Mouse (Mus musculus): ENCODE data around the gene Kcnma1. TPM values are rescaled to one million over a fixed set of nuclear protein-coding genes. Genes with fewer than 3 reads are reported as not detected.

Kcnma1 gene
- polyA plus RNA-seq, 1 experiment from 2014 or later, result 6.0 TPM

DNA sequence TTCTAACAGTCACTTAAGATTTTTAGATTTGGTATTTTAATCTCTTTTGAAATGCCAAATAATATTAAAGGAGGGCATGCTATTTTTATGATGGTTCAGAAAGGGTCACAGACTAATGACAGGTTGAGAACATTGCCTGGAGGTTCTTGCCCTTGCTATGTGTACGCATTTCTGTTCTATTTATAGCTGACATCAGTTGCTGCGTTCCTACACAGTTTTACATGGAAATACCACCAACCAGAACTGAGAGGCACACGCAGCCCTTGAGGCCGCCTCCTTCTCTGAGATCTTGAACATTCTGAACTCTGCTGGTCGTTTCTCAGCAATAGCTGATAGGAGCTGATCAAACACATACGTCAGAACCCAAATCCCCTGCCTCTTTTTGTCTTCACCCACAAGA, 387.4 kb downstream of the Kcnma1 start:
- no peak overlapping the region for H3K27ac ChIP-seq (ENCODE audit: low read length)
- no peaks in the 10 kb centered on the region for H3K4me1 ChIP-seq (ENCODE audit: control insufficient read depth, insufficient read depth, low read length)
- H3K36me3 ChIP-seq (ENCODE audit: control insufficient read depth, insufficient read depth, low read length), result no peaks in the 10 kb centered on the region
- H3K4me2 ChIP-seq (ENCODE audit: low read depth, low read length), result no peak overlapping the region
- 49% methylated on average over 6 of the region's 6 CpGs for WGBS
- H3K9me3 ChIP-seq (ENCODE audit: control insufficient read depth, low read length), result no peaks in the 10 kb centered on the region
- no peak for ATAC-seq
- H3K4me3 ChIP-seq (ENCODE audit: low read length), result no peak overlapping the region
- no peaks in the 10 kb centered on the region for H3K27me3 ChIP-seq (replicated peaks; ENCODE audit: control insufficient read depth, insufficient read depth, low read length)
- no peak overlapping the region for H3K9ac ChIP-seq (ENCODE audit: low read depth, low read length)

GRCm38 (mm10) chr14:23626114-23626513, 388.2 kb downstream of the Kcnma1 start:
- no peaks in the 10 kb centered on the region for H3K9me3 ChIP-seq (ENCODE audit: control insufficient read depth, low read length)
- ATAC-seq, result no peak
- H3K4me3 ChIP-seq (ENCODE audit: low read length), result no peak overlapping the region
- H3K27me3 ChIP-seq (replicated peaks; ENCODE audit: control insufficient read depth, insufficient read depth, low read length), result no peaks in the 10 kb centered on the region
- no peak overlapping the region for H3K4me2 ChIP-seq (ENCODE audit: low read depth, low read length)
- no peaks in the 10 kb centered on the region for H3K4me1 ChIP-seq (ENCODE audit: control insufficient read depth, insufficient read depth, low read length)
- WGBS, result 53% methylated on average over 2 of the region's 2 CpGs
- no peak overlapping the region for H3K9ac ChIP-seq (ENCODE audit: low read depth, low read length)
- H3K27ac ChIP-seq (ENCODE audit: low read length), result no peak overlapping the region
- no peaks in the 10 kb centered on the region for H3K36me3 ChIP-seq (ENCODE audit: control insufficient read depth, insufficient read depth, low read length)

GRCm38 (mm10) chr14:23625436-23625835, 388.9 kb downstream of the Kcnma1 start:
- 88% methylated on average over 6 of the region's 6 CpGs for WGBS
- H3K4me3 ChIP-seq (ENCODE audit: low read length), result no peak overlapping the region

GRCm38 (mm10) chr14:23624455-23624854, 389.8 kb downstream of the Kcnma1 start:
- no peaks in the 10 kb centered on the region for H3K27me3 ChIP-seq (replicated peaks; ENCODE audit: control insufficient read depth, insufficient read depth, low read length)
- no peak overlapping the region for H3K9ac ChIP-seq (ENCODE audit: low read depth, low read length)
- no peaks in the 10 kb centered on the region for H3K4me1 ChIP-seq (ENCODE audit: control insufficient read depth, insufficient read depth, low read length)
- H3K4me2 ChIP-seq (ENCODE audit: low read depth, low read length), result no peak overlapping the region
- no peak overlapping the region for H3K4me3 ChIP-seq (ENCODE audit: low read length)
- 62% methylated on average over 1 of the region's 1 CpGs for WGBS
- no peak overlapping the region for H3K27ac ChIP-seq (ENCODE audit: low read length)
- no peak for ATAC-seq
- no peaks in the 10 kb centered on the region for H3K36me3 ChIP-seq (ENCODE audit: control insufficient read depth, insufficient read depth, low read length)
- no peaks in the 10 kb centered on the region for H3K9me3 ChIP-seq (ENCODE audit: control insufficient read depth, low read length)

More at GRCm38 (mm10) chr14:23625436-23625835, 388.9 kb downstream of the Kcnma1 start:
- Histone ChIP-seq H3K9ac (ENCODE audit: low read depth, low read length) (no peak overlapping the region), H3K9me3 (ENCODE audit: control insufficient read depth, low read length) (no peaks in the 10 kb centered on the region), H3K36me3 (ENCODE audit: control insufficient read depth, insufficient read depth, low read length) (no peaks in the 10 kb centered on the region), H3K27ac (ENCODE audit: low read length) (no peak overlapping the region), H3K27me3 (replicated peaks; ENCODE audit: control insufficient read depth, insufficient read depth, low read length) (no peaks in the 10 kb centered on the region), H3K4me1 (ENCODE audit: control insufficient read depth, insufficient read depth, low read length) (no peaks in the 10 kb centered on the region), H3K4me2 (ENCODE audit: low read depth, low read length) (no peak overlapping the region)
- no peak for ATAC-seq

- H3K4me1 ChIP-seq (ENCODE audit: control insufficient read depth, insufficient read depth, low read length), result no peaks in the 10 kb centered on the region
- no peak overlapping the region for H3K4me3 ChIP-seq (ENCODE audit: low read length)
- H3K9me3 ChIP-seq (ENCODE audit: control insufficient read depth, low read length), result no peaks in the 10 kb centered on the region
- H3K36me3 ChIP-seq (ENCODE audit: control insufficient read depth, insufficient read depth, low read length), result no peaks in the 10 kb centered on the region
- no peak overlapping the region for H3K9ac ChIP-seq (ENCODE audit: low read depth, low read length)
- no peak overlapping the region for H3K27ac ChIP-seq (ENCODE audit: low read length)
- no peaks in the 10 kb centered on the region for H3K27me3 ChIP-seq (replicated peaks; ENCODE audit: control insufficient read depth, insufficient read depth, low read length)
- ATAC-seq, result no peak
- no peak overlapping the region for H3K4me2 ChIP-seq (ENCODE audit: low read depth, low read length)
- WGBS, result 75% methylated on average over 2 of the region's 2 CpGs
These were observed 393.6 kb downstream of the Kcnma1 start for GRCm38 (mm10) chr14:23620685-23621084.

DNA sequence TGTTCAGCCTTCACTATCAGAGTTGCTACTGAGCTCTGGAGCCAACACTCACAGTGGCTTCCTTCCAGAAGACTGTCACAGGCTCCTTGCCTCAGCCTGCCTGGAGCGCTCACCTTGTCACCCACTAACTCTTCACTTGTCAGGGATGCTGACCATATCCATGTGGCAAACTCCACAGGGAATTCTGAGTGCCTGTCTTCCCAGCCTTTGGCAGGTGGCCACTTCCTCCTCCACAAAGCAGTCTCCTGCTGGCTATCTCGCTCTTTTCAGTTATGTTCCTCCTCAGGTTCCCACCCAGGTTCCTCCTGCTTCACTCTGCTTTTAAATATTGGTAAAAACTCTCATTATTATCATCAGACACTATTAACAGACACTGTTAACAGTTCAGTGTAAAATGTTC, 395.3 kb downstream of the Kcnma1 start:
- Histone ChIP-seq H3K4me2 (ENCODE audit: low read depth, low read length) (no peak overlapping the region), H3K27me3 (replicated peaks; ENCODE audit: control insufficient read depth, insufficient read depth, low read length) (no peaks in the 10 kb centered on the region), H3K36me3 (ENCODE audit: control insufficient read depth, insufficient read depth, low read length) (no peaks in the 10 kb centered on the region), H3K4me3 (ENCODE audit: low read length) (no peak overlapping the region), H3K4me1 (ENCODE audit: control insufficient read depth, insufficient read depth, low read length) (no peaks in the 10 kb centered on the region), H3K27ac (ENCODE audit: low read length) (no peak overlapping the region), H3K9me3 (ENCODE audit: control insufficient read depth, low read length) (no peaks in the 10 kb centered on the region), H3K9ac (ENCODE audit: low read depth, low read length) (no peak overlapping the region)
- 83% methylated on average over 2 of the region's 2 CpGs for WGBS
- no peak for ATAC-seq

- H3K4me1 ChIP-seq (ENCODE audit: control insufficient read depth, insufficient read depth, low read length), result no peaks in the 10 kb centered on the region
- WGBS, result 58% methylated on average over 1 of the region's 1 CpGs
These were observed 396.2 kb downstream of the Kcnma1 start for GRCm38 (mm10) chr14:23618081-23618480.

DNA sequence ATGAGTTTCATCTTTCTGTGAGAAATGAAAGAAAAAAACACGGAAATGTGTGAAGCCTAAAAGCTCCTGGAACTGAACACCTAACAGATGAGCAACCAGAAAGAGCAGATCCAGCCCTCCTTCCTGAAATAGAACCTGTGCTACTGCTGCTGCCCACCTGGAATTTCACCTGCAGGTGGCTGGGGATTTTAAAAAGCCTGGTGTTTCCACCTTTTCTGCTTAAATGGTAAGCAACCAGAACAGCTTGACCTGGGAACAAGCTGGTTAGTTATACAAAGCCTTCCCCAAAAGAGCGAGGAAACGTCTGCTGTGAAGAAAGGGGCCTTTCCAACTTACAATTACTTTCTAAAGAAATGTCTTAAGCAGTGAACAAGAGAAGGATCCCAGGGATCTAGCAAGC, 404.2 kb downstream of the Kcnma1 start:
- Histone ChIP-seq H3K9me3 (ENCODE audit: control insufficient read depth, low read length) (no peaks in the 10 kb centered on the region), H3K27ac (ENCODE audit: low read length) (no peak overlapping the region), H3K4me3 (ENCODE audit: low read length) (no peak overlapping the region), H3K9ac (ENCODE audit: low read depth, low read length) (no peak overlapping the region), H3K36me3 (ENCODE audit: control insufficient read depth, insufficient read depth, low read length) (no peaks in the 10 kb centered on the region), H3K4me1 (ENCODE audit: control insufficient read depth, insufficient read depth, low read length) (no peaks in the 10 kb centered on the region), H3K4me2 (ENCODE audit: low read depth, low read length) (no peak overlapping the region), H3K27me3 (replicated peaks; ENCODE audit: control insufficient read depth, insufficient read depth, low read length) (no peaks in the 10 kb centered on the region; the same call in 1 of the 2 replicates)
- WGBS, result 74% methylated on average over 3 of the region's 3 CpGs
- no peak for ATAC-seq

More at GRCm38 (mm10) chr14:23618081-23618480, 396.2 kb downstream of the Kcnma1 start:
- no peaks in the 10 kb centered on the region for H3K9me3 ChIP-seq (ENCODE audit: control insufficient read depth, low read length)
- H3K4me2 ChIP-seq (ENCODE audit: low read depth, low read length), result no peak overlapping the region
- H3K27me3 ChIP-seq (replicated peaks; ENCODE audit: control insufficient read depth, insufficient read depth, low read length), result no peaks in the 10 kb centered on the region
- H3K9ac ChIP-seq (ENCODE audit: low read depth, low read length), result no peak overlapping the region
- ATAC-seq, result no peak
- H3K4me3 ChIP-seq (ENCODE audit: low read length), result no peak overlapping the region
- H3K27ac ChIP-seq (ENCODE audit: low read length), result no peak overlapping the region
- H3K36me3 ChIP-seq (ENCODE audit: control insufficient read depth, insufficient read depth, low read length), result no peaks in the 10 kb centered on the region

DNA sequence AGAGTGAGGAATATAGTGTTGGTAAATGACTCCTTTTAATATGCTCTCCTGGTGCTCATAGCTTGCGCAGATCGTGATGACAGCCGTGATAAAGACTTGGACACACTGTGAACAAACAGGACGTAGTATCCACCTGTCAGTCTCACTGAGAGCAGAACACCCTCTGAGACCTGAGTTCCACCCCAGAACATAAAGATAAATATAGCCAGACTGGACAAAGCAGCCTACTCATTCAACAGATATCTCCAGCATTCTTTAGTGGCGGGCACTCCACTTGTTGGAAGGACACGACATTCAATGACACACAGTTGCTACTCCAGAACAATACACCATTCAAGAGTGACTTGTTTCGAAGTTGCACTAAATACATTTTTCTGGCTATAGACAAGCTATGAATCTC, 408.6 kb downstream of the Kcnma1 start:
- H3K9ac ChIP-seq (ENCODE audit: low read depth, low read length), result no peak overlapping the region
- H3K36me3 ChIP-seq (ENCODE audit: control insufficient read depth, insufficient read depth, low read length), result no peaks in the 10 kb centered on the region
- H3K4me2 ChIP-seq (ENCODE audit: low read depth, low read length), result no peak overlapping the region
- WGBS, result 64% methylated on average over 7 of the region's 7 CpGs
- no peaks in the 10 kb centered on the region for H3K4me1 ChIP-seq (ENCODE audit: control insufficient read depth, insufficient read depth, low read length)
- H3K27me3 ChIP-seq (replicated peaks; ENCODE audit: control insufficient read depth, insufficient read depth, low read length), result no peaks in the 10 kb centered on the region; the same call in 1 of the 2 replicates
- no peaks in the 10 kb centered on the region for H3K9me3 ChIP-seq (ENCODE audit: control insufficient read depth, low read length)
- H3K4me3 ChIP-seq (ENCODE audit: low read length), result no peak overlapping the region
- no peak for ATAC-seq
- H3K27ac ChIP-seq (ENCODE audit: low read length), result no peak overlapping the region

DNA sequence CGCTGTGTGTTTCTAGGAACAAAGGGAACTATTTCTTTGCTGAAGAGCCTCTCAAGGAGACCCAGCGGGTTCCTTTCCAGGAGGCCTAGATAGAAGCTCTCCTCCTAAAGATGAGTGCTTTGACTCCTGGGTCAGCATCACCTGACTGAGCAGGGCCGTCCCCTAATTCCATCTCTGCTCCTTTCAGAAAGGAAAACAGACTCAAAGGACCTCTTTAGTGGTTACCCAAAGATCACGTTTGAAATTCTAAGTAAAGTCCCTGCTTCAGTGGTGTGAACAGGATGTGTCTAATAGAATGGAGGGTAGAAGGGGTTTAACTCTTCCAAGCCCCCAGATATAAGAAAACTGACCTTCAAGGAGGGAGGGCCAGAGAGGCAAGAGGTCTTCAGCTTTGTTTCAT, 411.4 kb downstream of the Kcnma1 start:
- H3K4me2 ChIP-seq (ENCODE audit: low read depth, low read length), result no peak overlapping the region
- no peaks in the 10 kb centered on the region for H3K4me1 ChIP-seq (ENCODE audit: control insufficient read depth, insufficient read depth, low read length)
- 50% methylated on average over 4 of the region's 4 CpGs for WGBS
- ATAC-seq, result no peak
- no peak overlapping the region for H3K9ac ChIP-seq (ENCODE audit: low read depth, low read length)
- no peaks in the 10 kb centered on the region for H3K9me3 ChIP-seq (ENCODE audit: control insufficient read depth, low read length)
- no peaks in the 10 kb centered on the region; the same call in 1 of the 2 replicates for H3K27me3 ChIP-seq (replicated peaks; ENCODE audit: control insufficient read depth, insufficient read depth, low read length)
- no peaks in the 10 kb centered on the region for H3K36me3 ChIP-seq (ENCODE audit: control insufficient read depth, insufficient read depth, low read length)
- H3K4me3 ChIP-seq (ENCODE audit: low read length), result no peak overlapping the region
- H3K27ac ChIP-seq (ENCODE audit: low read length), result no peak overlapping the region
